Mouse (Mus musculus) G1E-ER4 (cell line): ENCODE measurements around the gene Prss48. TPM values are rescaled to one million over a fixed set of nuclear protein-coding genes. Genes with fewer than 3 reads are reported as not detected.

Source experiments
- GATA1 ChIP-seq: IDR thresholded peaks from one replicate; pipeline ENCODE4 v1.8.0; 2012; ENCODE audit warnings: low read length, inconsistent platforms
- polyA plus RNA-seq: library from polyadenylated mRNA; stranded (reverse); fragments of >175 nt; gene quantifications from 2 replicates; pipeline ENCODE4 v1.2.3, GENCODE M21; 2012

The Prss48 gene
- polyA plus RNA-seq, 1 experiment: not detected

- no peak for TF ChIP-seq GATA1
Measured at GRCm38 (mm10) chr3:85970742-85971598, 31.3 kb downstream of the Prss48 start, which contains the start of gene Sh3d19. Sh3d19 (plus strand) TSS chr3:85971109.

GRCm38 (mm10) chr3:85969040-85969439 lies 33.3 kb downstream of the Prss48 start:
- no peak for TF ChIP-seq GATA1

- no peak for TF ChIP-seq GATA1
Measured at GRCm38 (mm10) chr3:85965479-85965878, 36.8 kb downstream of the Prss48 start.

- no peak for TF ChIP-seq GATA1
Measured at GRCm38 (mm10) chr3:85961134-85961533, 41.2 kb downstream of the Prss48 start.

- no peak for TF ChIP-seq GATA1
Measured at GRCm38 (mm10) chr3:85959669-85960068, 42.6 kb downstream of the Prss48 start.

GRCm38 (mm10) chr3:85955704-85956103 lies 46.6 kb downstream of the Prss48 start:
- no peak for TF ChIP-seq GATA1

GRCm38 (mm10) chr3:85955269-85955668 lies 47.0 kb downstream of the Prss48 start:
- TF ChIP-seq GATA1: no peak

- TF ChIP-seq GATA1: no peak
Measured at GRCm38 (mm10) chr3:85952696-85953283, 49.5 kb downstream of the Prss48 start.

GRCm38 (mm10) chr3:85950914-85951313 lies 51.4 kb downstream of the Prss48 start:
- no peak for TF ChIP-seq GATA1

Other genes starting within 250 kb of the Prss48 start
- not detected in 2 replicates for gene Fam160a1, start 185.2 kb downstream of the Prss48 start, polyA plus RNA-seq
- gene Glt28d2, start 115.0 kb downstream of the Prss48 start, polyA plus RNA-seq: not detected in 2 replicates
- not detected in 2 replicates for gene Gm37240, start 115.0 kb downstream of the Prss48 start, polyA plus RNA-seq
- 0.01 and 0.08 TPM in 2 replicates for gene Sh3d19, start 31.4 kb downstream of the Prss48 start, polyA plus RNA-seq
- 18.2 and 77.7 TPM in 2 replicates for gene Rps3a1, start 140.2 kb upstream of the Prss48 start, polyA plus RNA-seq
- 6.7 and 6.8 TPM in 2 replicates for gene Lrba, start 222.2 kb upstream of the Prss48 start, polyA plus RNA-seq